Mouse (Mus musculus): ENCODE results near the gene Cers1. TPM values are rescaled to one million over a fixed set of nuclear protein-coding genes. Genes with fewer than 3 reads are reported as not detected.

The Cers1 gene
- total and polyA plus RNA-seq, 3 experiments: 0.13 TPM; not detected in 2

- TF ChIP-seq KAT2A (IDR thresholded peaks at IDR 0.05; ENCODE audit: insufficient replicate concordance, low read length) (no peak), NRF1 (IDR thresholded peaks at IDR 0.05; ENCODE audit: low read depth, low read length) (no peak), JUN (IDR thresholded peaks at IDR 0.05; ENCODE audit: insufficient read depth, low read depth, low read length) (no peak), MAFK (IDR thresholded peaks at IDR 0.05; ENCODE audit: insufficient replicate concordance, low read length) (no peak), PAX5 (IDR thresholded peaks at IDR 0.05; ENCODE audit: low read length) (no peak), POLR2AphosphoS2 (IDR thresholded peaks at IDR 0.05; ENCODE audit: low read depth, low read length) (no peak), ELF1 (IDR thresholded peaks at IDR 0.05; ENCODE audit: low read depth, low read length) (no peak), TBP (conservative IDR thresholded peaks at IDR 0.05; ENCODE audit: low read depth, low read length) (no peak), SIN3A (IDR thresholded peaks at IDR 0.05; ENCODE audit: low read length) (no peak), NELFE (IDR thresholded peaks at IDR 0.05; ENCODE audit: low read depth, low read length) (no peak), ZKSCAN1 (IDR thresholded peaks at IDR 0.05; ENCODE audit: borderline replicate concordance, low read depth, low read length) (no peak), POLR2A (IDR thresholded peaks at IDR 0.05; ENCODE audit: low read depth, low read length) (no peak), ZC3H11A (IDR thresholded peaks at IDR 0.05; ENCODE audit: low read depth, low read length) (no peak), MYC (IDR thresholded peaks at IDR 0.05; ENCODE audit: low read depth, low read length) (no peak), HCFC1 (IDR thresholded peaks at IDR 0.05; ENCODE audit: low read depth, low read length) (no peak), GABPA (IDR thresholded peaks at IDR 0.05; ENCODE audit: insufficient replicate concordance, low read depth, low read length) (no peak), MAX (IDR thresholded peaks at IDR 0.05; ENCODE audit: low read length) (no peak)
- no peak overlapping the region for H3K27ac ChIP-seq (ENCODE audit: insufficient read depth, low read depth)
- no peaks in the 10 kb centered on the region for H3K27me3 ChIP-seq (replicated peaks)
- peaks cover 18 to 50% of the 10 kb centered on the region in 2 experiments for H3K36me3 ChIP-seq (replicated peaks in 1 of 2; ENCODE audit: control insufficient read depth in 1 of 2, insufficient read depth in 1 of 2, low read length in 1 of 2)
- no peaks in the 10 kb centered on the region for H3K9me3 ChIP-seq (replicated peaks; ENCODE audit: low read length)
- peak overlapping the region; percentile 85 to 90 (median 85) for H3K4me3 ChIP-seq (replicated peaks in 1 of 3; ENCODE audit: low read depth in 2 of 3, low read length in 2 of 3, poor library complexity in 1 of 3)
- peak overlapping the region; percentile 83 for H3K9ac ChIP-seq (ENCODE audit: insufficient read depth, low read depth)
- in situ Hi-C loops (cut with MboI; ENCODE audit: low pct_ligation_motif_present, low pct_unique_long_range_greater_than_20kb, low sequenced_read_pairs) (no loop called here), dilution Hi-C loops (cut with MboI; ENCODE audit: extremely low pct_ligation_motif_present, extremely low pct_unique_long_range_greater_than_20kb, low sequenced_read_pairs) (no loop called here)
- H3K79me2 ChIP-seq (replicated peaks; ENCODE audit: control insufficient read depth, extremely low read depth, insufficient read depth, poor library complexity, severe bottlenecking): peaks cover 65% of the 10 kb centered on the region
- peaks cover 44 to 65% of the 10 kb centered on the region in 2 experiments for H3K4me1 ChIP-seq (ENCODE audit: control insufficient read depth in 1 of 2, insufficient read depth in 2 of 2)
- DNase-seq (ENCODE audit: extremely low read depth): peak; percentile 25
- H3K4me2 ChIP-seq (ENCODE audit: insufficient read depth, low read depth, poor library complexity, severe bottlenecking): peak overlapping the region; percentile 58
Observed at GRCm38 (mm10) chr8:70351035-70351999, 35.7 kb downstream of the Cers1 start.

DNA sequence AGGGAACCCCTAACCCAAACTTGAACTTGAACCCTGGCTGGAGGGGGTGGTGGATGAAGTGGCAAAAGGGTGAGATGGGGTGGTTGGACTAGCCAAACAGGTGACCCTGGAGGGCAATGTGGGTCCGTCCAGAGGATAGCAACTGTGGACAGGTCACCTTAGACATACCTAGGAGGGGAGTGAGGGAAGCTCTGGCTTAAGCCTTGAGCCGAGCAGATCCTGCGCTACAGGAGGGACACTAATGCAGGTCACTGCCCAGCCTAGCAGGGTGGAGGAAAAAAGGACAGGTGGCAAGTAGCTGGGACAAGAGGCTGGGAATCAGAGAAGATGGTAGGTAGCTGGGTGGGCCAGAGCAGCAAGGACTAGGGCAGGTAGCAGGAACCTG lies 36.4 kb downstream of the Cers1 start:
- TF ChIP-seq TCF12 (IDR thresholded peaks at IDR 0.05; ENCODE audit: low read depth, low read length) (no peak), USF2 (conservative IDR thresholded peaks at IDR 0.05; ENCODE audit: low read depth, low read length) (no peak), ZNF384 (IDR thresholded peaks at IDR 0.05; ENCODE audit: low read depth, low read length) (no peak), JUN (IDR thresholded peaks at IDR 0.05; ENCODE audit: insufficient read depth, low read depth, low read length) (no peak), MXI1 (IDR thresholded peaks at IDR 0.05; ENCODE audit: low read depth, low read length) (no peak), POLR2AphosphoS2 (IDR thresholded peaks at IDR 0.05; ENCODE audit: low read depth, low read length) (no peak), SIN3A (IDR thresholded peaks at IDR 0.05; ENCODE audit: low read length) (no peak), UBTF (IDR thresholded peaks at IDR 0.05; ENCODE audit: low read depth, low read length) (no peak), NELFE (IDR thresholded peaks at IDR 0.05; ENCODE audit: low read depth, low read length) (no peak), TBP (conservative IDR thresholded peaks at IDR 0.05; ENCODE audit: low read depth, low read length) (no peak), E2F4 (IDR thresholded peaks at IDR 0.05; ENCODE audit: insufficient replicate concordance, low read depth, low read length) (no peak), JUND (conservative IDR thresholded peaks at IDR 0.05; ENCODE audit: low read depth, low read length) (no peak), MYC (IDR thresholded peaks at IDR 0.05; ENCODE audit: low read depth, low read length) (no peak), HCFC1 (IDR thresholded peaks at IDR 0.05; ENCODE audit: low read depth, low read length) (no peak), CHD1 (IDR thresholded peaks at IDR 0.05; ENCODE audit: low read depth, low read length) (no peak), MAFK (IDR thresholded peaks at IDR 0.05; ENCODE audit: insufficient replicate concordance, low read length) (no peak), MEF2A (IDR thresholded peaks at IDR 0.05; ENCODE audit: borderline replicate concordance, low read depth, low read length) (no peak)
- Histone ChIP-seq H3K79me2 (replicated peaks; ENCODE audit: control insufficient read depth, extremely low read depth, insufficient read depth, poor library complexity, severe bottlenecking) (peaks cover 58% of the 10 kb centered on the region), H3K9me3 (replicated peaks; ENCODE audit: low read length) (no peaks in the 10 kb centered on the region), H3K27me3 (replicated peaks) (no peaks in the 10 kb centered on the region), H3K4me1 (ENCODE audit: control insufficient read depth in 1 of 2, insufficient read depth in 2 of 2) (peaks cover 44 to 58% of the 10 kb centered on the region in 2 experiments), H3K9ac (ENCODE audit: insufficient read depth, low read depth) (peak overlapping the region; percentile 83), H3K27ac (ENCODE audit: insufficient read depth, low read depth) (no peak overlapping the region), H3K4me3 (replicated peaks in 1 of 3; ENCODE audit: low read depth in 2 of 3, low read length in 2 of 3, poor library complexity in 1 of 3) (peak overlapping the region; percentile 85 to 90 (median 85)), H3K36me3 (replicated peaks in 1 of 2; ENCODE audit: control insufficient read depth in 1 of 2, insufficient read depth in 1 of 2, low read length in 1 of 2) (peaks cover 14 to 44% of the 10 kb centered on the region in 2 experiments), H3K4me2 (ENCODE audit: insufficient read depth, low read depth, poor library complexity, severe bottlenecking) (peak overlapping the region; percentile 58)
- in situ Hi-C loops (cut with MboI; ENCODE audit: low pct_ligation_motif_present, low pct_unique_long_range_greater_than_20kb, low sequenced_read_pairs) (no loop called here), dilution Hi-C loops (cut with MboI; ENCODE audit: extremely low pct_ligation_motif_present, extremely low pct_unique_long_range_greater_than_20kb, low sequenced_read_pairs) (no loop called here)
- DNase-seq (ENCODE audit: extremely low read depth): no peak
